Mouse (Mus musculus): ENCODE measurements around the gene Gabra6. TPM values are rescaled to one million over a fixed set of nuclear protein-coding genes. Genes with fewer than 3 reads are reported as not detected.

Gabra6 gene
- not detected in 2 replicates for polyA plus RNA-seq (2012; rRNA removed)

DNA sequence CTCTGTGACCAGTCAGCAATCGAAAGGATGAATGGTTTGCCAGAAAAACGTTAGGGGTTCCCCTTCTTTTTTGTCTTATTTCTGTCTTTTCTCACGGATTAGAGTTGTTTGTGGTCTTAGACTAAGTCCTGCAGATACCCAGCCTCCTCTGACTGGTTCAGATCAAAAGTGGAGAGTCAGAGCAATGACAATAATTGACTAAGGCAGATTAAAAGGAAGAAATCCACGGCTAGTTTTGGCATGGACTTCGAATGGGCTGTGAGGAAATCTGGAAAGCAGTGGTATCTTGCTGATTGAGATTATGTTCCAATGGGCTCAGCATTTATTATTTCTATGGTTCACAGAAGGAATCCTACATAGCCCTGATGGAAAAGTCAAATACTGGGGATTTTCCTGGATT, at the start of gene Gabra6:
Gene Gabra6, minus strand, starts transcription at position 191 of the 400 bp plus-strand sequence.

Other genes starting within 250 kb of the Gabra6 start
- 0.76 and 0.82 TPM in 2 replicates for gene Gabra1, start 138.1 kb downstream of the Gabra6 start, polyA plus RNA-seq (2012; rRNA removed)
- 0.32 and 0.39 TPM in 2 replicates for gene Gabrb2, start 98.7 kb upstream of the Gabra6 start, polyA plus RNA-seq (2012; rRNA removed)

All from ovary, adult 2 months (tissue).